Mouse (Mus musculus): Measurements from ENCODE around the gene Slc38a2.

DNA sequence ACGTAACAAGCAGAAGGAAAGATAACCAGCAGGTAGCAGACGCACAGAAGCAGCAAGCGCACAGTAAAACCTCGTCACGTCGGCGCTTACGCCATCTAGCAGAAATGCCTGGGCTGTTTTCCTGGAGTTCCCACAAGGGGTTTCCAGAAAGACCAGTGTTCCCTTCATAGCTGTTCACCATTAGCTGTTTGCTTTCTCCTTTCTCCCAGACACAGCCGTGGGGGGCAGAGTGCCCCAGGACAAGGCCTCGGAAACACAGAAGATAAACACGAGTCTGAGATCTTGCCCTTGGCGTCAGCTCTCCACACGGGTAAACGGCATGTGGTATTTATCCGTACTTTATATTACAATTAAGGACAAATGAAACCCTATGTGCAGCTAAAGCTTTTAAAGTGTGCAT lies 23.8 kb downstream of the Slc38a2 start:
- no peak for TF ChIP-seq POLR2A (IDR thresholded peaks at IDR 0.05; ENCODE audit: borderline replicate concordance, extremely low read depth, insufficient read depth, insufficient read length, poor library complexity, severe bottlenecking)
- no peak for TF ChIP-seq CTCF (IDR thresholded peaks at IDR 0.05; ENCODE audit: borderline replicate concordance, extremely low read depth, insufficient read depth, insufficient read length)

All from brain, embryonic 14.5 days (tissue).